Comparison of ENCODE assay signal across 8 mouse cellular contexts in the genomic region with DNA sequence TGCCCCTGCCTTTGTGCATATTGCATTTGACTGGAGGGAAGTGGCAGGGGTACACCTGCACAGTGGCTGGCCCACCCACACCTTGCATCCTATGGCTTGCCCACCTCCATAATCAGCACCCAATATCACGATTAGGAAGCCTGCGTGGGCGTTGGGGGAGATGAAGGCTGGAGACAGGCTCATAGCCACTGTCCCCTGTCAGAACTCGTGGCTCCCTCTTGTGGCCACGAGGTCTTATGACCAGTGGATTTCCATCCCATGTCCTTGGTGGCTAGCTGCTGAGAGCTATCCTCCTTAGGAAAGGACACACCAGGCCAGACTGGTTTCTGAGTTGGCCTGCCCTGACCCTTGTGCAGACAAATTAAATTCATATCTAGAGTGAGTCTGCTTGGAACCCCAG.
DNase-seq lines count a peak whose midpoint lies in the region; ATAC-seq and TF ChIP-seq lines count a peak whose summit lies in the region.

No protein-coding gene starts in this region.

- peak overlapping the region; percentile 1; the same call in 1 of the 2 replicates for H3K4me2 ChIP-seq in forebrain, embryonic 12.5 days
- no peak overlapping the region for H3K4me2 ChIP-seq in lung, embryonic 16.5 days (ENCODE audit: low read depth, low read length)

- peak; percentile 31 for DNase-seq in ES-E14 (ENCODE audit: low read depth, low spot score)
- peak; percentile 32 for DNase-seq in c-Kit-positive CD71-negative TER-119-negative erythroid progenitor cells, embryonic 14.5 days (ENCODE audit: low read depth)
- peak; percentile 68 to 74 for DNase-seq in heart, postnatal 36 days
- DNase-seq in kidney, postnatal 4 days = peak; percentile 77 to 81
- DNase-seq in ovary, postnatal 14 days (ENCODE audit: low spot score) = peak; percentile 37
- peak; percentile 10 to 54 for DNase-seq in urinary bladder, adult 18-20 months (ENCODE audit: low spot score in 2 of 2)

- in situ Hi-C loops in ES-E14 (cut with MboI; ENCODE audit: low sequenced_read_pairs in 2 of 2, unreplicated experiment in 2 of 2) = no loop called here

- H3K4me3 ChIP-seq in ES-E14 (ENCODE audit: insufficient read depth in 1 of 2, low read depth in 1 of 2, low read length in 2 of 2, poor library complexity in 1 of 2, severe bottlenecking in 1 of 2) = no peak overlapping the region
- no peak overlapping the region for H3K4me3 ChIP-seq in forebrain, embryonic 12.5 days (replicated peaks)
- H3K4me3 ChIP-seq in lung, embryonic 16.5 days (ENCODE audit: low read length) = no peak overlapping the region

- H3K9me3 ChIP-seq in ES-E14 (ENCODE audit: control insufficient read depth, insufficient read depth, low read depth, low read length) = no peaks in the 10 kb centered on the region
- no peaks in the 10 kb centered on the region for H3K9me3 ChIP-seq in forebrain, embryonic 12.5 days
- no peaks in the 10 kb centered on the region for H3K9me3 ChIP-seq in lung, embryonic 16.5 days (ENCODE audit: control insufficient read depth, low read length)

- H3K27me3 ChIP-seq in forebrain, embryonic 12.5 days = no peaks in the 10 kb centered on the region
- no peaks in the 10 kb centered on the region; the same call in 1 of the 2 replicates for H3K27me3 ChIP-seq in lung, embryonic 16.5 days (ENCODE audit: control insufficient read depth, insufficient read depth, low read depth, low read length)

- H3K4me1 ChIP-seq in ES-E14 (ENCODE audit: control insufficient read depth in 2 of 2, insufficient read depth in 2 of 2, low read length in 2 of 2, poor library complexity in 1 of 2) = no peaks in the 10 kb centered on the region
- peaks cover 37% of the 10 kb centered on the region for H3K4me1 ChIP-seq in forebrain, embryonic 12.5 days
- peaks cover 10% of the 10 kb centered on the region; the same call in 1 of the 2 replicates for H3K4me1 ChIP-seq in lung, embryonic 16.5 days (replicated peaks; ENCODE audit: control insufficient read depth, insufficient read depth, low read length)

- ATAC-seq in forebrain, embryonic 12.5 days (ENCODE audit: low FRiP score) = peak; percentile 45
- 0 out of 2 replicates have a peak, but pooled peaks have one; percentile 26 for ATAC-seq in lung, embryonic 16.5 days (ENCODE audit: low read depth)

- 3% methylated on average over 5 of the region's 5 CpGs for WGBS in forebrain, embryonic 12.5 days
- WGBS in lung, embryonic 16.5 days = 4% methylated on average over 5 of the region's 5 CpGs

- H3K27ac ChIP-seq in ES-E14 (ENCODE audit: insufficient read depth, low read depth, low read length, poor library complexity, severe bottlenecking) = no peak overlapping the region
- peak overlapping the region; percentile 90; the same call in 1 of the 2 replicates for H3K27ac ChIP-seq in forebrain, embryonic 12.5 days
- no peak overlapping the region for H3K27ac ChIP-seq in lung, embryonic 16.5 days (ENCODE audit: low read length)

- intact Hi-C loops in heart, postnatal 36 days (cut with DNase I) = loop anchor here (1.0 kb wide), 3 partner anchors 36 to 255 kb away; no protein-coding TSS in a partner anchor

- no peak overlapping the region for H3K9ac ChIP-seq in ES-E14 (ENCODE audit: insufficient read depth, low read depth, low read length, poor library complexity, severe bottlenecking)
- H3K9ac ChIP-seq in forebrain, embryonic 12.5 days = no peak overlapping the region
- no peak overlapping the region for H3K9ac ChIP-seq in lung, embryonic 16.5 days (ENCODE audit: low read length)

- H3K36me3 ChIP-seq in ES-E14 (ENCODE audit: control insufficient read depth, insufficient read depth, low read length, poor library complexity, severe bottlenecking) = no peaks in the 10 kb centered on the region
- no peaks in the 10 kb centered on the region for H3K36me3 ChIP-seq in forebrain, embryonic 12.5 days (replicated peaks)
- H3K36me3 ChIP-seq in lung, embryonic 16.5 days (ENCODE audit: control insufficient read depth, insufficient read depth, low read length) = no peaks in the 10 kb centered on the region

TF ChIP-seq in ES-E14, 5 proteins besides CTCF, POLR2A, EP300 and RAD21:
- TF ChIP-seq MAFK (IDR thresholded peaks at IDR 0.05; ENCODE audit: insufficient read depth, low read depth, low read length) (no peak), ZC3H11A (IDR thresholded peaks at IDR 0.05; ENCODE audit: borderline replicate concordance, low read depth, low read length) (peak; percentile 58; the same call in 1 of the 2 replicates)
